Mouse (Mus musculus): ENCODE data around the gene Olfr298. TPM values are rescaled to one million over a fixed set of nuclear protein-coding genes. Genes with fewer than 3 reads are reported as not detected.

Olfr298 gene
- polyA plus RNA-seq (2012; rRNA removed; ENCODE audit: low replicate concordance) = not detected in 2 replicates

GRCm38 (mm10) chr7:86492384-86492783, at the start of gene Olfr298:
TSS of gene Olfr298 (minus strand) at chr7:86492484.

DNA sequence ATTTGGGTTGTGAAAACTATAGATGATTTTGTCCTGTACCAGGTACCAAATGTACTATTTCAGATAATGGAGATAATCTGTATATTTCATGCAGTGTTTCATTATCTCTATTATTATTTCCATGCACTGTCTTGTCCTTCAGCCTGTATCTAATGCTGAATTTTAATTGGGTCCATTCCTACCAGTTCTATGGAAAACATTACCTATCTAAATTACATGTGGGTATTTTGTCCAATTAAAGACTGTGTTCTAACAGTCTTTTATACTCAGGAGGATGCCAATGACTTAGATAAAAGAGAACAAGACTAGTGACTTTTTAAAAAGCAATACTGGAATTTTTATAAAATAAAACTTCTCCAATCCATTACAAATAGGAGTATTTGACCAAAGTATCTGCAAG, 27.4 kb upstream of the Olfr298 start, which contains the start of gene Olfr297:
TSS of gene Olfr297 (plus strand) at position 301 of the 400 bp plus-strand sequence.

DNA sequence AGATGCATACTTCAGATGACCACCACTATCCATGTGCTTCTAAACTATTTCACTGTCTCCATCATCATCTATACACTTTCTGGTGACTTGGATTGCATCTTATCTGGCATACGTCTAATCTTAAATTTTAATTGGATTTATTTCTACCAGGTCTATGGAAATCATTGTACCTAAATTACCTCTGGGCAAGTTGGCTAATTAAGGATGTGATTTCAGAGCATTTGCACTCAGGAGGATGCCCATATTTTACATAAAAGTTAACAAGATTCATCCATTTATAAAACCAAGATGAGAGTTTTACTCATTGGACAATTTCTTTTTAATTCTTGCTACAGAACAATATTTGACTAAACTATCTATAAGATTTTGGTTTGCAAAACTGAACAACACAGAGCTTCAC, 32.7 kb downstream of the Olfr298 start, which contains the start of gene Olfr299:
TSS of gene Olfr299 (plus strand) at position 301 of the 400 bp plus-strand sequence.

Other genes with a start within 250 kb of the Olfr298 start
- gene Vmn2r76, start 246.2 kb downstream of the Olfr298 start, polyA plus RNA-seq (2012; rRNA removed; ENCODE audit: low replicate concordance) = not detected in 2 replicates
- gene Olfr310, start 215.3 kb downstream of the Olfr298 start, polyA plus RNA-seq (2012; rRNA removed; ENCODE audit: low replicate concordance) = not detected in 2 replicates
- not detected in 2 replicates for gene Olfr309, start 178.8 kb downstream of the Olfr298 start, polyA plus RNA-seq (2012; rRNA removed; ENCODE audit: low replicate concordance)
- not detected in 2 replicates for gene Olfr308, start 166.9 kb downstream of the Olfr298 start, polyA plus RNA-seq (2012; rRNA removed; ENCODE audit: low replicate concordance)
- gene Olfr307, start 154.9 kb downstream of the Olfr298 start, polyA plus RNA-seq (2012; rRNA removed; ENCODE audit: low replicate concordance) = not detected in 2 replicates
- gene Olfr305, start 125.6 kb downstream of the Olfr298 start, polyA plus RNA-seq (2012; rRNA removed; ENCODE audit: low replicate concordance) = not detected in 2 replicates
- not detected in 2 replicates for gene Olfr304, start 105.8 kb downstream of the Olfr298 start, polyA plus RNA-seq (2012; rRNA removed; ENCODE audit: low replicate concordance)
- gene Olfr303, start 94.7 kb downstream of the Olfr298 start, polyA plus RNA-seq (2012; rRNA removed; ENCODE audit: low replicate concordance) = not detected in 2 replicates
- gene Olfr301, start 88.6 kb downstream of the Olfr298 start, polyA plus RNA-seq (2012; rRNA removed; ENCODE audit: low replicate concordance) = not detected in 2 replicates
- gene Olfr299, start 32.6 kb downstream of the Olfr298 start, polyA plus RNA-seq (2012; rRNA removed; ENCODE audit: low replicate concordance) = not detected in 2 replicates
- not detected in 2 replicates for gene Olfr297, start 27.5 kb upstream of the Olfr298 start, polyA plus RNA-seq (2012; rRNA removed; ENCODE audit: low replicate concordance)
- gene Olfr295, start 91.4 kb upstream of the Olfr298 start, polyA plus RNA-seq (2012; rRNA removed; ENCODE audit: low replicate concordance) = not detected in 2 replicates
- not detected in 2 replicates for gene Olfr294, start 124.2 kb upstream of the Olfr298 start, polyA plus RNA-seq (2012; rRNA removed; ENCODE audit: low replicate concordance)
- gene Olfr293, start 156.6 kb upstream of the Olfr298 start, polyA plus RNA-seq (2012; rRNA removed; ENCODE audit: low replicate concordance) = not detected in 2 replicates
- gene Olfr292, start 195.8 kb upstream of the Olfr298 start, polyA plus RNA-seq (2012; rRNA removed; ENCODE audit: low replicate concordance) = not detected in 2 replicates

Data from duodenum, adult 2 months (tissue).